Mouse (Mus musculus) hindbrain, embryonic 13.5 days (tissue): Measurements from ENCODE around the gene Pllp. TPM values are rescaled to one million over a fixed set of nuclear protein-coding genes. Genes with fewer than 3 reads are reported as not detected.

Source experiments
- ATAC-seq: fragments of 200-750 bp; cut with Nextera tagmentation; 2 replicates; pipeline ENCODE4 v1.8.0; 2017; ENCODE audit warnings: moderate TSS enrichment; ENCODE audit not compliant: low FRiP score
- H3K27ac ChIP-seq: fragments of 300-500 bp; sonication (generic); 2 replicates; pipeline ENCODE4 v1.5.1; 2015; ENCODE audit warnings: inconsistent platforms, mild to moderate bottlenecking, moderate library complexity
- H3K27me3 ChIP-seq: fragments of 300-500 bp; sonication (generic); 2 replicates; pipeline ENCODE4 v1.6.1; 2015; ENCODE audit warnings: mild to moderate bottlenecking, inconsistent platforms
- H3K36me3 ChIP-seq: fragments of 300-500 bp; sonication (generic); 2 replicates; pipeline ENCODE4 v1.6.1; 2015; ENCODE audit warnings: mild to moderate bottlenecking, inconsistent platforms
- H3K4me1 ChIP-seq: fragments of 300-500 bp; sonication (generic); replicated peaks from 2 replicates; pipeline ENCODE4 v1.6.1; 2015; ENCODE audit warnings: inconsistent platforms
- H3K4me2 ChIP-seq: fragments of 300-500 bp; sonication (generic); 2 replicates; pipeline ENCODE4 v1.6.1; 2015; ENCODE audit warnings: inconsistent platforms, mild to moderate bottlenecking, moderate library complexity
- H3K4me3 ChIP-seq: fragments of 300-500 bp; sonication (generic); 2 replicates; pipeline ENCODE4 v1.5.1; 2015; ENCODE audit warnings: mild to moderate bottlenecking, inconsistent platforms
- H3K9ac ChIP-seq: fragments of 300-500 bp; sonication (generic); 2 replicates; pipeline ENCODE4 v1.6.1; 2015; ENCODE audit warnings: mild to moderate bottlenecking, inconsistent platforms
- H3K9me3 ChIP-seq: fragments of 300-500 bp; sonication (generic); 2 replicates; pipeline ENCODE4 v1.6.1; 2016; ENCODE audit warnings: inconsistent platforms
- WGBS: fragments of 180-500 bp; shearing (Covaris S2); methylation state at CpG from one replicate; pipeline ENCODE4 v1.1.7; 2015; 5-methylcytosine and 5-hydroxymethylcytosine counted together
- polyA plus RNA-seq: library from polyadenylated mRNA; unstranded; fragments of >200 nt; fragmentation: Nextera tagmentation; extraction: Ambion mirVana; gene quantifications from 2 replicates; pipeline ENCODE4 v1.2.1, GENCODE M21; 2015

The Pllp gene
- polyA plus RNA-seq, 1 experiment from 2014 or later = 0.93 TPM

DNA sequence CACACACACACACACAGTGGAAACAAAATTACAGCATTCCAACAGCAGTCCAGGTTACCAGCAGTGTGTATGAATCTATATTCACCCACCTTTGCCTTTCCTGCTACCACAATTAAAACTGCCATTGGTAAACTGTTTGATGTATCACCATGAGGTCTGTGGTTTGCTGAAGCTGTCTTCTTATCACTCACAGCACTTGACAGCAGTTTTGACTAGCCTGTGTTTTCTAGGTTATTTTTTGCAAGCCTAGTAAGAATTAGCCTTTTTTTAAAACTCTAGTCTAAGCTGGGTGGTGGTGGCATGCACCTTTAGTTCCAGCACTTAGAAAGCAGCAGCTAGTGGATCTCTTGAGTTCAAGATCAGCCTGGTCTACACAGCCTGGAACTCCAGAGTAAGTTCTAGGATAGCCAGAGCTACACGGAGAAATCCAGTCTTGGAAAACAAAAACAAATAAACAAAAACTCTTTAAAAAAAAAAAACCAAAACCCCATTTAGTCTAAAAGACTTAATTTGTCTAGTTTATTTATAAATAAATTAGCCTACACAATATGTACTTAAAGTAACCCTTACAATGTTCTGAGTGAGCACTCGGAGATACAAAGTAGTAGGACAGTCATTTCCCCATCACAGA, 62.4 kb downstream of the Pllp start:
- Histone ChIP-seq H3K27me3 (no peaks in the 10 kb centered on the region), H3K9me3 (no peaks in the 10 kb centered on the region), H3K4me3 (no peak overlapping the region), H3K4me2 (no peak overlapping the region), H3K27ac (no peak overlapping the region), H3K4me1 (no peaks in the 10 kb centered on the region), H3K36me3 (peaks cover 83% of the 10 kb centered on the region), H3K9ac (no peak overlapping the region)
- no peak for ATAC-seq
- WGBS = 91% methylated on average over 2 of the region's 2 CpGs

Other genes starting within 250 kb of the Pllp start
- 13.8 and 18.3 TPM in 2 replicates for gene Cpne2, start 163.3 kb downstream of the Pllp start, polyA plus RNA-seq
- gene Rspry1, start 94.3 kb downstream of the Pllp start, polyA plus RNA-seq = 53.0 and 54.6 TPM in 2 replicates
- gene Fam192a, start 94.3 kb downstream of the Pllp start, polyA plus RNA-seq = 89.0 and 94.0 TPM in 2 replicates
- 221 and 224 TPM in 2 replicates for gene Arl2bp, start 29.7 kb downstream of the Pllp start, polyA plus RNA-seq
- gene Ccl22, start 49.3 kb upstream of the Pllp start, polyA plus RNA-seq = not detected in 2 replicates
- 15.0 and 15.8 TPM in 2 replicates for gene Cx3cl1, start 75.7 kb upstream of the Pllp start, polyA plus RNA-seq
- gene Ccl17, start 114.2 kb upstream of the Pllp start, polyA plus RNA-seq = 0.43 TPM in 1 of 2 replicates, not detected in the other
- 55.4 and 59.1 TPM in 2 replicates for gene Coq9, start 142.0 kb upstream of the Pllp start, polyA plus RNA-seq
- gene Ciapin1, start 142.1 kb upstream of the Pllp start, polyA plus RNA-seq = 197 and 202 TPM in 2 replicates
- 119 and 136 TPM in 2 replicates for gene Polr2c, start 161.2 kb upstream of the Pllp start, polyA plus RNA-seq
- 58.0 and 59.0 TPM in 2 replicates for gene Dok4, start 180.1 kb upstream of the Pllp start, polyA plus RNA-seq
- gene Ccdc102a, start 221.8 kb upstream of the Pllp start, polyA plus RNA-seq = 6.3 and 7.8 TPM in 2 replicates
- not detected in 2 replicates for gene Adgrg5, start 227.4 kb upstream of the Pllp start, polyA plus RNA-seq